Mouse (Mus musculus) ES-E14 (cell line): ENCODE data around the gene Pramel1.
A peak's percentile ranks its signal among the peaks of the same experiment; 100 is the strongest.

ENCODE experiments used
- CHD2 ChIP-seq: IDR thresholded peaks from 2 replicates; pipeline ENCODE4 v1.6.1; 2014; ENCODE audit warnings: mild to moderate bottlenecking, low read depth, low read length, inconsistent platforms
- MAFK ChIP-seq: IDR thresholded peaks from 2 replicates; pipeline ENCODE4 v1.6.1; 2014; ENCODE audit warnings: mild to moderate bottlenecking, low read depth, low read length, inconsistent platforms; ENCODE audit not compliant: insufficient read depth
- ZC3H11A ChIP-seq: IDR thresholded peaks from 2 replicates; pipeline ENCODE4 v1.6.1; 2012; ENCODE audit warnings: low read depth, mild to moderate bottlenecking, inconsistent platforms, low read length, borderline replicate concordance
- ZNF384 ChIP-seq: IDR thresholded peaks from 2 replicates; pipeline ENCODE4 v1.6.1; 2012; ENCODE audit warnings: low read depth, low read length, inconsistent platforms

DNA sequence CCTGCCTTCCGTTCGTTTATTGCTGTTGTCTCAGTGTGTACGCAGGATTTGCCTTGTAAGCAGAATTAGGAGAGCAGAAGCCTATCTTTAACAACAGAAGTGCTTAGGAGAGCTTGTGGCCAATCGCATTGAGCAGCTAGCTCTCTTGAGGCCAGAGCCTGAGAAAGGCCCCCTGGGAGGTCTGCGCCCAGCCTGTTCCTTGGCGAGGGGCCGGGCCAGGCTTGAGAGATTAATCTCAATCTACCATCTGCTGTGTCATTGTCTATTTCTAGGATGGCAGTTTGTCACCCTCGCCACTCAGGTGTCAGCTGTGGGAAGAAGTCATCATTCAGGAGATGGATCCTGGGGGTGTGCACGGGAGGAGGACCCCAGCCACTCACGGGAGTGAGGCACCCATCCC is 32.7 kb upstream of the Pramel1 start:
- TF ChIP-seq MAFK: 0 out of 2 replicates have a peak, but pooled peaks have one; percentile 4
- no peak for TF ChIP-seq CHD2
- no peak for TF ChIP-seq ZNF384
- no peak for TF ChIP-seq ZC3H11A
